ENCODE assay signal across 25 mouse cellular contexts in genomic region chr15:85829470-85829869, GRCm38 (mm10). TPM values are rescaled to one million over a fixed set of nuclear protein-coding genes. Genes with fewer than 3 reads are reported as not detected.
DNase-seq lines count a peak whose midpoint lies in the region; ATAC-seq and TF ChIP-seq lines count a peak whose summit lies in the region.
"Had no signal": no experiment of that assay in that cellular context is flagged by ENCODE, and none has a peak within 500 bp of the region (broad histone marks: within the 10 kb centered on the region; RNA-seq: fewer than 3 reads in every experiment).

No protein-coding gene starts in this region.

- no peaks in the 10 kb centered on the region for H3K36me3 ChIP-seq in midbrain, embryonic 11.5 days (ENCODE audit: control insufficient read depth, insufficient read depth, low read length)
- H3K36me3 ChIP-seq in midbrain, embryonic 15.5 days (replicated peaks) = no peaks in the 10 kb centered on the region
- H3K36me3 ChIP-seq in liver, embryonic 15.5 days (replicated peaks) = no peaks in the 10 kb centered on the region
- no peaks in the 10 kb centered on the region for H3K36me3 ChIP-seq in stomach, postnatal 0 days (ENCODE audit: control insufficient read depth, insufficient read depth, low read length)
- H3K36me3 ChIP-seq: embryonic facial prominence, embryonic 12.5 days; forebrain, embryonic 15.5 days; heart, embryonic 15.5 days; hindbrain, embryonic 15.5 days had no signal

- no peak for ATAC-seq in midbrain, embryonic 11.5 days (ENCODE audit: low FRiP score)
- no peak for ATAC-seq in midbrain, embryonic 15.5 days (replicated peaks)
- ATAC-seq in liver, embryonic 15.5 days (ENCODE audit: insufficient read depth) = no peak
- ATAC-seq in stomach, postnatal 0 days (ENCODE audit: low FRiP score, low TSS enrichment) = peak; percentile 60
- ATAC-seq: activated CD4-positive, CD25-positive, alpha-beta regulatory T cell, adult 4 months; forebrain, embryonic 15.5 days; Patski had no signal

- no peak for TF ChIP-seq EP300 in stomach, postnatal 0 days (optimal IDR thresholded peaks at IDR 0.05)

- 79% methylated on average over 5 of the region's 5 CpGs for WGBS in midbrain, embryonic 11.5 days
- 63% methylated on average over 5 of the region's 5 CpGs for WGBS in midbrain, embryonic 15.5 days
- 42% methylated on average over 5 of the region's 5 CpGs for whole genome bisulfite sequencing in large intestine, adult 2 months
- 62% methylated on average over 5 of the region's 5 CpGs for WGBS in liver, embryonic 15.5 days (ENCODE audit: insufficient replicate concordance)
- 65% methylated on average over 5 of the region's 5 CpGs for WGBS in stomach, postnatal 0 days

- H3K4me3 ChIP-seq in midbrain, embryonic 11.5 days (ENCODE audit: low read depth, low read length) = no peak overlapping the region
- H3K4me3 ChIP-seq in midbrain, embryonic 15.5 days = no peak overlapping the region
- no peak overlapping the region for H3K4me3 ChIP-seq in liver, embryonic 15.5 days (replicated peaks)
- H3K4me3 ChIP-seq in stomach, postnatal 0 days (ENCODE audit: low read depth, low read length) = no peak overlapping the region
- H3K4me3 ChIP-seq: embryonic facial prominence, embryonic 12.5 days; forebrain, embryonic 15.5 days; heart, embryonic 15.5 days; hindbrain, embryonic 15.5 days had no signal

- peaks cover 3% of the 10 kb centered on the region for H3K4me1 ChIP-seq in midbrain, embryonic 11.5 days (ENCODE audit: control insufficient read depth, insufficient read depth, low read length)
- peaks cover 12% of the 10 kb centered on the region for H3K4me1 ChIP-seq in midbrain, embryonic 15.5 days
- H3K4me1 ChIP-seq in liver, embryonic 15.5 days (replicated peaks) = peaks cover 36% of the 10 kb centered on the region
- H3K4me1 ChIP-seq in stomach, postnatal 0 days (replicated peaks; ENCODE audit: control insufficient read depth, insufficient read depth) = peaks cover 5% of the 10 kb centered on the region; the same call in 1 of the 2 replicates

- no peak overlapping the region for H3K4me2 ChIP-seq in midbrain, embryonic 11.5 days
- H3K4me2 ChIP-seq in midbrain, embryonic 15.5 days = no peak overlapping the region
- H3K4me2 ChIP-seq in liver, embryonic 15.5 days = no peak overlapping the region
- H3K4me2 ChIP-seq in stomach, postnatal 0 days (replicated peaks; ENCODE audit: low read depth) = no peak overlapping the region
- H3K4me2 ChIP-seq: embryonic facial prominence, embryonic 12.5 days; forebrain, embryonic 15.5 days; heart, embryonic 11.5 days; heart, embryonic 15.5 days; hindbrain, embryonic 15.5 days had no signal

- no peak overlapping the region for H3K9ac ChIP-seq in midbrain, embryonic 11.5 days (ENCODE audit: low read length)
- no peak overlapping the region for H3K9ac ChIP-seq in midbrain, embryonic 15.5 days
- H3K9ac ChIP-seq in liver, embryonic 15.5 days = no peak overlapping the region
- no peak overlapping the region for H3K9ac ChIP-seq in stomach, postnatal 0 days (ENCODE audit: low read length)
- H3K9ac ChIP-seq: embryonic facial prominence, embryonic 12.5 days; forebrain, embryonic 15.5 days; heart, embryonic 15.5 days; hindbrain, embryonic 15.5 days had no signal

- intact Hi-C loops in heart, postnatal 25 days (cut with DNase I) = no loop called here

- TF ChIP-seq CTCF in stomach, postnatal 0 days (IDR thresholded peaks at IDR 0.05; ENCODE audit: low read depth) = no peak

- no peaks in the 10 kb centered on the region for H3K27me3 ChIP-seq in midbrain, embryonic 11.5 days (ENCODE audit: control insufficient read depth, insufficient read depth, low read length)
- H3K27me3 ChIP-seq in midbrain, embryonic 15.5 days (replicated peaks) = no peaks in the 10 kb centered on the region
- H3K27me3 ChIP-seq in liver, embryonic 15.5 days = no peaks in the 10 kb centered on the region
- no peaks in the 10 kb centered on the region for H3K27me3 ChIP-seq in stomach, postnatal 0 days (ENCODE audit: control insufficient read depth, insufficient read depth, low read length)
- H3K27me3 ChIP-seq: embryonic facial prominence, embryonic 12.5 days; forebrain, embryonic 15.5 days; hindbrain, embryonic 15.5 days had no signal

- H3K9me3 ChIP-seq in midbrain, embryonic 11.5 days (ENCODE audit: control insufficient read depth, low read length) = no peaks in the 10 kb centered on the region
- no peaks in the 10 kb centered on the region for H3K9me3 ChIP-seq in midbrain, embryonic 15.5 days
- no peaks in the 10 kb centered on the region for H3K9me3 ChIP-seq in liver, embryonic 15.5 days (replicated peaks)
- no peaks in the 10 kb centered on the region for H3K9me3 ChIP-seq in stomach, postnatal 0 days (ENCODE audit: control insufficient read depth, low read length)
- H3K9me3 ChIP-seq: embryonic facial prominence, embryonic 12.5 days; forebrain, embryonic 15.5 days; heart, embryonic 15.5 days; hindbrain, embryonic 15.5 days had no signal

- no peak overlapping the region for H3K27ac ChIP-seq in midbrain, embryonic 11.5 days (ENCODE audit: low read depth, low read length)
- H3K27ac ChIP-seq in midbrain, embryonic 15.5 days = no peak overlapping the region
- H3K27ac ChIP-seq in liver, embryonic 15.5 days (replicated peaks) = peak overlapping the region; percentile 53
- H3K27ac ChIP-seq in stomach, postnatal 0 days (replicated peaks) = peak overlapping the region; percentile 58
- H3K27ac ChIP-seq: embryonic facial prominence, embryonic 12.5 days; forebrain, embryonic 15.5 days; heart, embryonic 15.5 days; hindbrain, embryonic 15.5 days had no signal

- peak; percentile 37 for DNase-seq in midbrain, embryonic 11.5 days (ENCODE audit: low spot score, missing footprints)
- peak; percentile 42 for DNase-seq in large intestine, adult 2 months (ENCODE audit: low read depth, low spot score)
- peak; percentile 45 for DNase-seq in stomach, postnatal 0 days (ENCODE audit: low spot score)
- DNase-seq in adipocyte (ENCODE audit: low spot score) = no peak
- DNase-seq in heart, postnatal 25 days (ENCODE audit: low spot score) = no peak
- DNase-seq in cerebellum, postnatal 10 days = no peak
- DNase-seq: adrenal gland, adult 2 months; adrenal gland, postnatal 25 days; cerebellum, adult 2 months; cerebellum, postnatal 14 days; gastrocnemius, postnatal 10 days; heart, adult 18-20 months; heart, postnatal 36 days had no signal

RNA-seq across cellular contexts. Expression of gene Ttc38, which starts 2.6 kb away (rescaled TPM):
- 1.9 and 2.4 TPM in 2 replicates for polyA plus RNA-seq in midbrain, embryonic 11.5 days (2014; fragmentation: Nextera tagmentation; extraction: Ambion mirVana)
- polyA plus RNA-seq in midbrain, embryonic 15.5 days (2015; fragmentation: Nextera tagmentation; extraction: Ambion mirVana) = 3.3 and 3.6 TPM in 2 replicates
- 10.8 and 10.9 TPM in 2 replicates for polyA plus RNA-seq in large intestine, adult 2 months (2012; rRNA removed)
- 8.6 and 9.8 TPM in 2 replicates for polyA plus RNA-seq in liver, embryonic 15.5 days (2015; fragmentation: Nextera tagmentation; extraction: Ambion mirVana)
- polyA plus RNA-seq in stomach, postnatal 0 days (2015; fragmentation: Nextera tagmentation; extraction: Ambion mirVana) = 15.6 and 18.0 TPM in 2 replicates
- total RNA-seq in heart, postnatal 25 days (2021) = 10 to 100 TPM; 14.8 to 16.5 TPM

RNA-seq across cellular contexts. Expression of gene Pkdrej, which starts 7.9 kb away (rescaled TPM):
- 0.07 and 0.15 TPM in 2 replicates for polyA plus RNA-seq in midbrain, embryonic 11.5 days (2014; fragmentation: Nextera tagmentation; extraction: Ambion mirVana)
- polyA plus RNA-seq in midbrain, embryonic 15.5 days (2015; fragmentation: Nextera tagmentation; extraction: Ambion mirVana) = 0.05 and 0.10 TPM in 2 replicates
- 0.16 and 0.30 TPM in 2 replicates for polyA plus RNA-seq in large intestine, adult 2 months (2012; rRNA removed)
- polyA plus RNA-seq in liver, embryonic 15.5 days (2015; fragmentation: Nextera tagmentation; extraction: Ambion mirVana) = 0.08 and 0.09 TPM in 2 replicates
- polyA plus RNA-seq in stomach, postnatal 0 days (2015; fragmentation: Nextera tagmentation; extraction: Ambion mirVana) = 0.21 and 0.27 TPM in 2 replicates
- total RNA-seq in heart, postnatal 25 days (2021) = 1 to 10 TPM; 2.6 to 2.7 TPM
- total RNA-seq: CH12.LX had no signal
- polyA plus RNA-seq: activated CD4-positive, CD25-positive, alpha-beta regulatory T cell, adult 4 months; C2C12; forebrain, embryonic 11.5 days had no signal

RNA-seq across cellular contexts. Expression of gene Cdpf1, which starts 18.0 kb away (rescaled TPM):
- 18.1 and 21.8 TPM in 2 replicates for polyA plus RNA-seq in midbrain, embryonic 11.5 days (2014; fragmentation: Nextera tagmentation; extraction: Ambion mirVana)
- 21.3 and 25.6 TPM in 2 replicates for polyA plus RNA-seq in midbrain, embryonic 15.5 days (2015; fragmentation: Nextera tagmentation; extraction: Ambion mirVana)
- 36.6 and 59.8 TPM in 2 replicates for polyA plus RNA-seq in large intestine, adult 2 months (2012; rRNA removed)
- polyA plus RNA-seq in liver, embryonic 15.5 days (2015; fragmentation: Nextera tagmentation; extraction: Ambion mirVana) = 20.9 and 21.8 TPM in 2 replicates
- 38.8 and 40.2 TPM in 2 replicates for polyA plus RNA-seq in stomach, postnatal 0 days (2015; fragmentation: Nextera tagmentation; extraction: Ambion mirVana)
- 10 to 100 TPM; 29.6 to 31.8 TPM for total RNA-seq in heart, postnatal 25 days (2021)

RNA-seq across cellular contexts. Expression of gene Gtse1, which starts 30.1 kb away (rescaled TPM):
- 38.6 and 43.7 TPM in 2 replicates for polyA plus RNA-seq in midbrain, embryonic 11.5 days (2014; fragmentation: Nextera tagmentation; extraction: Ambion mirVana)
- 4.2 and 5.3 TPM in 2 replicates for polyA plus RNA-seq in midbrain, embryonic 15.5 days (2015; fragmentation: Nextera tagmentation; extraction: Ambion mirVana)
- polyA plus RNA-seq in large intestine, adult 2 months (2012; rRNA removed) = 11.0 and 12.0 TPM in 2 replicates
- 24.2 and 25.0 TPM in 2 replicates for polyA plus RNA-seq in liver, embryonic 15.5 days (2015; fragmentation: Nextera tagmentation; extraction: Ambion mirVana)
- 5.0 and 6.5 TPM in 2 replicates for polyA plus RNA-seq in stomach, postnatal 0 days (2015; fragmentation: Nextera tagmentation; extraction: Ambion mirVana)
- under 1 TPM; 0.34 to 0.39 TPM for total RNA-seq in heart, postnatal 25 days (2021)

RNA-seq across cellular contexts. Expression of gene Trmu, which starts 49.6 kb away (rescaled TPM):
- 29.9 and 33.5 TPM in 2 replicates for polyA plus RNA-seq in midbrain, embryonic 11.5 days (2014; fragmentation: Nextera tagmentation; extraction: Ambion mirVana)
- 58.8 and 63.4 TPM in 2 replicates for polyA plus RNA-seq in midbrain, embryonic 15.5 days (2015; fragmentation: Nextera tagmentation; extraction: Ambion mirVana)
- 15.4 and 17.6 TPM in 2 replicates for polyA plus RNA-seq in large intestine, adult 2 months (2012; rRNA removed)
- polyA plus RNA-seq in liver, embryonic 15.5 days (2015; fragmentation: Nextera tagmentation; extraction: Ambion mirVana) = 17.3 and 19.4 TPM in 2 replicates
- polyA plus RNA-seq in stomach, postnatal 0 days (2015; fragmentation: Nextera tagmentation; extraction: Ambion mirVana) = 21.2 and 21.5 TPM in 2 replicates
- 10 to 100 TPM; 16.4 to 20.7 TPM for total RNA-seq in heart, postnatal 25 days (2021)

Comparison
In these comparisons a context has a peak if more than half of its experiments do, and no peak if none do; other contexts are left out.
1. DNase-seq: peak in midbrain, embryonic 11.5 days (single experiment), large intestine, adult 2 months (single experiment) and stomach, postnatal 0 days (single experiment); none in adipocyte (single experiment), heart, postnatal 25 days (single experiment) and cerebellum, postnatal 10 days (0 of 2).
2. H3K27ac ChIP-seq: peak in liver, embryonic 15.5 days (single experiment) and stomach, postnatal 0 days (single experiment); none in midbrain, embryonic 11.5 days (single experiment) and midbrain, embryonic 15.5 days (single experiment).